Mouse (Mus musculus) kidney, embryonic 14.5 days (tissue): Measurements from ENCODE around the gene Abca7. TPM values are rescaled to one million over a fixed set of nuclear protein-coding genes. Genes with fewer than 3 reads are reported as not detected.

Source experiments
- ATAC-seq: fragments of 200-750 bp; cut with Nextera tagmentation; 2 replicates; pipeline ENCODE4 v1.8.0; 2017; ENCODE audit warnings: moderate number of reproducible peaks, mild to moderate bottlenecking, moderate TSS enrichment, moderate library complexity; ENCODE audit not compliant: low FRiP score, low TSS enrichment
- H3K27ac ChIP-seq: fragments of 300-500 bp; sonication (generic); 2 replicates; pipeline ENCODE4 v1.5.1; 2014; ENCODE audit warnings: low read depth, mild to moderate bottlenecking, low read length, moderate library complexity, mixed read lengths
- H3K27me3 ChIP-seq: fragments of 300-500 bp; sonication (generic); 2 replicates; pipeline ENCODE4 v1.6.1; 2014; ENCODE audit warnings: mild to moderate bottlenecking, low read length; ENCODE audit not compliant: control insufficient read depth, insufficient read depth
- H3K36me3 ChIP-seq: fragments of 300-500 bp; sonication (generic); 2 replicates; pipeline ENCODE4 v1.6.1; 2014; ENCODE audit warnings: low read length, mixed read lengths; ENCODE audit not compliant: control insufficient read depth, insufficient read depth
- H3K4me1 ChIP-seq: fragments of 300-500 bp; sonication (generic); 2 replicates; pipeline ENCODE4 v1.6.1; 2014; ENCODE audit warnings: low read length, mixed read lengths; ENCODE audit not compliant: control insufficient read depth, insufficient read depth
- H3K4me2 ChIP-seq: fragments of 300-500 bp; sonication (generic); replicated peaks from 2 replicates; pipeline ENCODE4 v1.6.1; 2014; ENCODE audit warnings: low read depth, mild to moderate bottlenecking, low read length
- H3K4me3 ChIP-seq: fragments of 300-500 bp; sonication (generic); 2 replicates; pipeline ENCODE4 v1.5.1; 2014; ENCODE audit warnings: mild to moderate bottlenecking, low read length
- H3K9ac ChIP-seq: fragments of 300-500 bp; sonication (generic); 2 replicates; pipeline ENCODE4 v1.6.1; 2014; ENCODE audit warnings: low read depth, mild to moderate bottlenecking, low read length, moderate library complexity
- H3K9me3 ChIP-seq: fragments of 300-500 bp; sonication (generic); 2 replicates; pipeline ENCODE4 v1.6.1; 2016; ENCODE audit warnings: low read length; ENCODE audit not compliant: control insufficient read depth
- WGBS: fragments of 180-500 bp; shearing (Covaris S2); extraction: QIAGEN DNeasy Blood & Tissue Kit; methylation state at CpG from one replicate; pipeline ENCODE4 v1.1.7; 2014; 5-methylcytosine and 5-hydroxymethylcytosine counted together
- polyA plus RNA-seq: library from polyadenylated mRNA; unstranded; fragments of >200 nt; fragmentation: Nextera tagmentation; extraction: Ambion mirVana; gene quantifications from 2 replicates; pipeline ENCODE4 v1.2.1, GENCODE M21; 2014

Abca7 gene
- polyA plus RNA-seq, 1 experiment from 2014 or later = 2.7 TPM

- 88% methylated on average over 16 of the region's 16 CpGs for WGBS
- H3K27ac ChIP-seq = no peak overlapping the region
- peaks cover 19% of the 10 kb centered on the region for H3K4me1 ChIP-seq
- H3K27me3 ChIP-seq = no peaks in the 10 kb centered on the region
- peaks cover 9% of the 10 kb centered on the region; the same call in 1 of the 2 replicates for H3K9me3 ChIP-seq
- no peak overlapping the region for H3K9ac ChIP-seq
- H3K4me3 ChIP-seq = no peak overlapping the region
- ATAC-seq = no peak
- peaks cover 32% of the 10 kb centered on the region for H3K36me3 ChIP-seq
- H3K4me2 ChIP-seq = no peak overlapping the region
These were observed 1.7 kb upstream of the Abca7 start for GRCm38 (mm10) chr10:79994397-79995115.

- Histone ChIP-seq H3K4me3 (no peak overlapping the region), H3K36me3 (peaks cover 32% of the 10 kb centered on the region), H3K4me2 (no peak overlapping the region), H3K9me3 (peaks cover 9% of the 10 kb centered on the region; the same call in 1 of the 2 replicates), H3K27ac (no peak overlapping the region), H3K9ac (no peak overlapping the region), H3K4me1 (peaks cover 14% of the 10 kb centered on the region), H3K27me3 (no peaks in the 10 kb centered on the region)
- WGBS = 82% methylated on average over 1 of the region's 1 CpGs
- ATAC-seq = no peak
These were observed 658 bp upstream of the Abca7 start for GRCm38 (mm10) chr10:79995636-79996035.

- Histone ChIP-seq H3K4me3 (peak overlapping the region; percentile 54), H3K9me3 (no peaks in the 10 kb centered on the region), H3K36me3 (peaks cover 17% of the 10 kb centered on the region), H3K4me1 (peaks cover 14% of the 10 kb centered on the region), H3K27me3 (no peaks in the 10 kb centered on the region; the same call in 1 of the 2 replicates), H3K9ac (peak overlapping the region; percentile 50; the same call in 1 of the 2 replicates), H3K4me2 (peak overlapping the region; percentile 89), H3K27ac (peak overlapping the region; percentile 24; the same call in 1 of the 2 replicates)
- ATAC-seq = peak; percentile 71
- WGBS = under 1% methylated on average over 35 of the region's 35 CpGs
These were observed 903 bp downstream of the Abca7 start for GRCm38 (mm10) chr10:79997034-79997760.

GRCm38 (mm10) chr10:79997819-79998218, 1.5 kb downstream of the Abca7 start:
- Histone ChIP-seq H3K4me2 (peak overlapping the region; percentile 89), H3K4me3 (peak overlapping the region; percentile 54), H3K9ac (peak overlapping the region; percentile 50; the same call in 1 of the 2 replicates), H3K27ac (no peak overlapping the region), H3K4me1 (peaks cover 14% of the 10 kb centered on the region), H3K27me3 (no peaks in the 10 kb centered on the region; the same call in 1 of the 2 replicates), H3K9me3 (no peaks in the 10 kb centered on the region), H3K36me3 (peaks cover 11% of the 10 kb centered on the region)
- no peak; the same call in 1 of the 2 replicates for ATAC-seq
- 7% methylated on average over 15 of the region's 15 CpGs for WGBS

- ATAC-seq = no peak
- H3K9ac ChIP-seq = no peak overlapping the region
- WGBS = 77% methylated on average over 9 of the region's 9 CpGs
- H3K27ac ChIP-seq = no peak overlapping the region
- peaks cover 10% of the 10 kb centered on the region for H3K4me1 ChIP-seq
- H3K27me3 ChIP-seq = peaks cover 2% of the 10 kb centered on the region; the same call in 1 of the 2 replicates
- no peak overlapping the region for H3K4me2 ChIP-seq
- H3K9me3 ChIP-seq = no peaks in the 10 kb centered on the region
- H3K4me3 ChIP-seq = no peak overlapping the region
- no peaks in the 10 kb centered on the region for H3K36me3 ChIP-seq
These were observed 5.7 kb downstream of the Abca7 start for GRCm38 (mm10) chr10:80001945-80002344.

GRCm38 (mm10) chr10:80002829-80003228, 6.5 kb downstream of the Abca7 start:
- peaks cover 8% of the 10 kb centered on the region for H3K4me1 ChIP-seq
- no peaks in the 10 kb centered on the region for H3K9me3 ChIP-seq
- no peak overlapping the region; the same call in 1 of the 2 replicates for H3K4me2 ChIP-seq
- H3K9ac ChIP-seq = no peak overlapping the region
- H3K27ac ChIP-seq = no peak overlapping the region
- 36% methylated on average over 21 of the region's 21 CpGs for WGBS
- H3K36me3 ChIP-seq = no peaks in the 10 kb centered on the region
- H3K4me3 ChIP-seq = no peak overlapping the region
- ATAC-seq = no peak
- H3K27me3 ChIP-seq = peaks cover 2% of the 10 kb centered on the region; the same call in 1 of the 2 replicates

- H3K27ac ChIP-seq = no peak overlapping the region
- no peak overlapping the region for H3K4me2 ChIP-seq
- H3K9ac ChIP-seq = no peak overlapping the region
- H3K4me3 ChIP-seq = no peak overlapping the region
- peaks cover 2% of the 10 kb centered on the region; the same call in 1 of the 2 replicates for H3K27me3 ChIP-seq
- ATAC-seq = no peak
- WGBS = 65% methylated on average over 9 of the region's 9 CpGs
- H3K9me3 ChIP-seq = no peaks in the 10 kb centered on the region
- no peaks in the 10 kb centered on the region for H3K36me3 ChIP-seq
- H3K4me1 ChIP-seq = peaks cover under 1% of the 10 kb centered on the region; the same call in 1 of the 2 replicates
These were observed 7.3 kb downstream of the Abca7 start for GRCm38 (mm10) chr10:80003374-80004232.

GRCm38 (mm10) chr10:80004233-80004705, 8.0 kb downstream of the Abca7 start:
- Histone ChIP-seq H3K9ac (no peak overlapping the region), H3K27ac (no peak overlapping the region), H3K27me3 (peaks cover 2% of the 10 kb centered on the region; the same call in 1 of the 2 replicates), H3K9me3 (no peaks in the 10 kb centered on the region), H3K36me3 (no peaks in the 10 kb centered on the region), H3K4me3 (no peak overlapping the region), H3K4me1 (no peaks in the 10 kb centered on the region), H3K4me2 (no peak overlapping the region)
- ATAC-seq = no peak
- 92% methylated on average over 8 of the region's 8 CpGs for WGBS
